Mouse (Mus musculus) stomach, postnatal 0 days (tissue): ENCODE data around the gene Rabgap1l.

Source experiments
- CTCF ChIP-seq: IDR thresholded peaks from 2 replicates; pipeline ENCODE4 v1.5.1; 2016; ENCODE audit warnings: antibody characterized with exemption, low read depth, mild to moderate bottlenecking, moderate library complexity
- EP300 ChIP-seq: optimal IDR thresholded peaks from 2 replicates; pipeline ENCODE3; 2016; ENCODE audit warnings: antibody characterized with exemption

DNA sequence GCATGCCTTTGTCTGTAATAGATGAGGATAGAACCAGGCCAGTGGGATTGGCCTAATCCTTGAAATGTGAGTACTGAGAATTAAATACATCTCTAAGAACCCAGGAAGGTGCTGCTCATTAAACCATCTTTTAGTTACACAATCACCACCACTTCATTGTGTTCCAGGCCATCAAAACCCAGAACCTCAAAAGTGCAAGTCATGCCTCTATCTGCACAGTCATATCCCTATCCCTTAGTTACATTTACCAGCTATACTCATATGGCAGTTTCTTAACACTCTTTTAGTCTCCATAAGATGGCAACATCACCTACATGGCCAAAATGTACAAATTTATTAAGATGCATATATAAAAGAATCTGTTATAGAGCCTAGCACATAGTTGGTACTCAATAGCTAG is 435.7 kb downstream of the Rabgap1l start:
- no peak for TF ChIP-seq CTCF
- no peak for TF ChIP-seq EP300
